Mouse (Mus musculus): Measurements from ENCODE around the gene Slc4a8.

The Slc4a8 gene

GRCm38 (mm10) chr15:100761419-100762185 lies at the start of gene Slc4a8:
Gene Slc4a8, plus strand, starts transcription at chr15:100761747.
- DNase-seq = peak; percentile 96

DNA sequence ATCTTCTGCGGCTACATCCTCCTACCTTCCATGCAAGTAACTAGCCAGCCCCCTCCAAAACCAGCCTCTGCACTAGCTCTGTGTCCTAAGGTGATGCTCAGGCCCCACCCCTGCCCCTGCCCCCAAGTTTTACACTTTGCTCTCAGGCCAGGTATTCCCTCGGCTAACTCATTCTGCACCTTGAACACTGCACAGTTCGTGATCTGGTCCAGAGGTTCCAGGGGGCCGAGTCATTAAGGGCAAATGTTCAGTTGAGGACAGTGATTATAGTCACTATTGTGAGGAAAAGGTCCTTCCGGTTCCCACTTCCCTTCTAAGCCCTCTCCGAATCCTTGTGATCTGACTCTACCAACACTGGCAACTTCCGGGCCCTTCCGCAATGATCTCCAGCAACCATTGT lies 47.1 kb upstream of the Slc4a8 start:
- DNase-seq = no peak

DNA sequence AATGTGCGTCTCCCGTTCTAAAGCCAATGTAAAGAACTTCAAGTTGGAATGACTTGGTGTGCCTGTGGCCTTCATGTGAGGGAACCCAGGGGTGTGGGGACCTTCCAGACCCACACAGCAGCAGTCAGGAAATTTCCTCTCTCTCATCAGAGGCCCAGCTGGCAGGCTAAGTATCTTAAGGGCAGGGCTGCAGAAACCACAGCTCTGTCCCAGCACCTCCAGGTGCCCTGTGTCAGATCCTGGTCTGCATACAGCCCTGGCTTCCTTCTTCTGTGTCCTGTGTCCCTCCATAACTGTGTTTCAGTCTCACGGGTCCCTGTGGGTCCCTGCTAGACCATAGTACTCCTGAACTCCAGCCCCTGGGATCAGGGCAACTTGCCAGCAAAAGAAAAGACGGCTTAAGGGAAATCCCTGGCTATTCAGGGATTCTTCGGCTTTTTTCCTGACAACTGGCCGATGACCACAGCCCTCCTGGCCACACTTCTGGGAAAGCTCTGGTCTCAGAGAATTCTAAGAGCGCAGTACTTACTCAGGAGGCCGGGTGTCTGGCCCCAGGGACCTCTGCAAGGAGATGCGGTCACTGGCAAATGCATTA lies 46.1 kb upstream of the Slc4a8 start:
- no peak for DNase-seq

- no peak for DNase-seq
Observed at GRCm38 (mm10) chr15:100717933-100718332, 43.6 kb upstream of the Slc4a8 start.

DNA sequence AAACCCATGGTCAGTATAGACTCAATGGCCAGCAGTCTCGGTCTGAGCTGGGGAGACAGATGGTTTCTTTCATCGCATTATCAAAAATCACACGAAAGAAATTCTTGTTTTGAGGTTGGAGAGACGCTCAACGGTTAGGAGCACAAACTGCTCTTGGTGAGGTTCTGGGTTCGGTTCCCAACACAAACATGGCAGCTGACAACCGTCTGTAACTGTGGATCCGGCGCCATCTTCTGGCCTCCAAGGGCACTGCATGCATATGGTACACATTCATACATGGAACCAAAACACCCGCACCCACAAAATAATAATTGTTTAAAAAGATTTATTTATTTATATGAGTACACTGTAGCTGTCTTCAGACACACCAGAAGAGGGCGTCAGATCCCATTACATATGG lies 43.0 kb upstream of the Slc4a8 start:
- no peak for DNase-seq

GRCm38 (mm10) chr15:100719217-100719616 lies 42.3 kb upstream of the Slc4a8 start:
- DNase-seq = no peak

- DNase-seq = no peak
Observed at GRCm38 (mm10) chr15:100720066-100720465, 41.5 kb upstream of the Slc4a8 start.

- DNase-seq = no peak
Observed at GRCm38 (mm10) chr15:100721445-100721844, 40.1 kb upstream of the Slc4a8 start.

DNA sequence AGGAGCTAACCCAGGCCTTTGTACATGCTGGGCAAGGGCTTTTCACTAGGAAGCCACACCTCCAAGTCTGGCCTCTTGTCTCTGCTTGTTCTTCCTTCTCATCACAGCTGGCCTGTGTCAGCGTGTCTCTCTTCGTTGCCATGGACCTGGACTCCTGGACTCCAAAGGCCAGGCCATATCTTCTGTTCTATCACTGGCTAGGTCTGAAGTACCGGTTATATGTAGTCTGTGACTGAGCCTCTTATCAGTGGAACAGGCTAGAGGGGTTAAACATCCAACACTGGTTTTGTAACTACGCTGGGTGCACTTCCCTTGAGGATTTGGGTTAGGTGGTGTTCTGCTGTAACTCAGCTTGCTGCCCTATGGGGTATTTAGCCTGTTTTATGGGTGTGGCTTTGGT lies 39.5 kb upstream of the Slc4a8 start:
- DNase-seq = no peak

DNA sequence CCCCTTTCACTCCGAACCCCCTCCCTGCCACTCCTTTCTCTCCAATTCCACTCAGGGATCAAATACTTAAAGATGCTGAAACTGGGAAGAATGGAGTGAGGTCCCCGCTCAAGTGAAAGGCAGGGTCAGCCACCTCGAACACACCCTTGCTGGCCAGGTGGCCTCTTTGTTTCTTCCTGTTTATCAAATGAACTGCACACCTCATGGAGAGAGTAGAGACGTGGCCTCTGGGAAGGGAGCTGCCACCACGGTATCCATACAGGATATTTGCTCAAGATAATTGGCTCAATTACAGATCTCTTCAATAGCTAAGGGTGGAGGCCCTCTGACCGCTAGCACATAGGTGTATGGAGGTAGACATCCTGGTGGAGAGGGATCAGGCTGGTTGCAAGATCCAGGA lies 39.0 kb upstream of the Slc4a8 start:
- no peak for DNase-seq

DNA sequence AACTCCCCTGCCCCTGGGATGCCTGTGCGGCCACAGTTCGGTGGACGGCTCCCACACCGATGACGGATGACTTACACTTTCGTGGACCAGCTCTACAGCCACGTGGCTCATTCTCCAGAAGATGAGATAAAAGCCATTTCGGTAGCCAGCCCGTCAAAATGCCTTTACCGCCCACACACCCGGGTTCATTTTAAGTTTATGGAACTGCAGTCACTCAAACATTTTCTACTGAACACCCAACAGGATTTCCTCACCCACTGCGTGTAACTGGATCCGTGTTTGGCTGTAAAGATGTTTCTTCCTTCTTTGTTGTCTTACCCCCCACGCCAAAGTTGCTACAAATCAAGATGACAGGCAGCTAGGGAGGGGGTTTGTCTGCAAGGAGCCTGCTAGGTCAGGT lies 38.0 kb upstream of the Slc4a8 start:
- DNase-seq = no peak

DNA sequence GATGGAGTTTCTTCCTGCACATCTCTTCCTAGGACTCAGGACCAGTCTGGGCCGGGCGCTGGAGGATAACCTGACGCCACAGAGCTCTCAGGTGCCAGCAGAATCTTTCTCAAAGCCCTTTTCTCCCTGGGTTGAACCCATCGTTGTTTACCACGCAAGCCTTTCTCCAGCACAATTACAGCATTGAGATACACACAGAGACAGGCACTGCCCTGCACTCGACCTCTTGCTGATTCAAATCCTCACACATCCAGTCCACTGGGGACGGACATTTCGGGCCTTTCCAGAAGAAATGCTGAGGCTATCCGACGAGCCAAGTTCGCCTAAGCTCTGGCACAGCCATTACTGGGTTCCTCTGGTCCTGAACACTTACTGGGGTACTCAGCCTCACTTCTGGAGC lies 34.8 kb upstream of the Slc4a8 start:
- DNase-seq = no peak

DNA sequence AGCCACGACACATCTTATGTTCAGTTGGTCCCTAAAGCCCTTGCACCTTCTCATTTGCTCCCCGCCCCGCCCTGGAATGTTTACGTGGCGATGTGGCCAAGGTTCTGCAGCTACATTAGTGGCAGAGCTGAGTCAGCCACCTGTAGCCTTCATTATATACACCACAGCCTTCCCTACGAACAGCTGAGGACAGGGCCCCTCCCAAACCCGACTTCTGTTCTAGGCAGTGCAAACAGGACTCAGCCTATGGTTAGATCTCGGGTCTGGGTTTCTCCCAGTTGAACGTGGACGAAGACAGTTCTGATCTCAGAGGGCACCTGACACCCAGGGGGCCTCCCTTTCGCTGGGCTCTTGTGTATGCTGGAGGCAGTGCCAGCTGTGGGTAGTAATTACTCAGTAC lies 33.7 kb upstream of the Slc4a8 start:
- no peak for DNase-seq

GRCm38 (mm10) chr15:100728586-100728985 lies 33.0 kb upstream of the Slc4a8 start:
- no peak for DNase-seq

DNA sequence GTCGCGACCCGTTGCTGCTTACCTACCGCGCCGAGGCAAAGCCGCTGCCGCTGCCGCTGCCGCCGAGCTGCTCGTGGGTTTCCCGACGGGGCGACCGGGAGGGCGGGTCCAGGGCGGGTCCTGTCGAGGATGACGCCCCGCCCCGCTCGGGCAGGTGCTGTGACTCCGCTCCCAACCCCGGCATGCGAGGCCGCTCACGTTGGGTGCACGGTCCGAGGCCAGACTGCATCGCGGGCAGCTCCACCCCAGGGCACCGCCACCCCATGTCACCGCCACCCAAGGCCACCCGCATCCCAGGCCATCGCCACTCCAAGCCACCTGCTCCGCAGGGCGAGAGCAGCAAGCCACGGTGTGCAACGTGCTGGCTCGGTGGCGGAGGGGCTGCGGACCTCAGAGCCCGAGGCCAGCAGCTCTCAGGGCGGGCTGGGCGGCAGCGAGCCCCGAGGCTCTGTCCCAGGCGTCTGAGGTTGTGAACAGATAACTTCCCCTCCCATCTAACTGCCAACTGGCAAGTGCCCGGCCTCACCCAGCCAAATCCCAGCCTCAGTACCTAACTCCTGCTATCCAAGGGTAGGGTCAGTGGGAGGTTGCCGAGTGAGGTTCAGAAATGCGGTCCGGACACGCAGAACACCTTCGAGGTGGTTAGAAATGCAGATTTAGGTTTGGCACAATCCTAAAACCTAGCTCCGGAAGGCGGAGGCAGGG lies 32.1 kb upstream of the Slc4a8 start, which contains the start of gene Galnt6:
TSS of gene Galnt6 (minus strand) at position 96 of the 705 bp plus-strand sequence.
- no peak for DNase-seq

GRCm38 (mm10) chr15:100731081-100731480 lies 30.5 kb upstream of the Slc4a8 start:
- no peak for DNase-seq

DNA sequence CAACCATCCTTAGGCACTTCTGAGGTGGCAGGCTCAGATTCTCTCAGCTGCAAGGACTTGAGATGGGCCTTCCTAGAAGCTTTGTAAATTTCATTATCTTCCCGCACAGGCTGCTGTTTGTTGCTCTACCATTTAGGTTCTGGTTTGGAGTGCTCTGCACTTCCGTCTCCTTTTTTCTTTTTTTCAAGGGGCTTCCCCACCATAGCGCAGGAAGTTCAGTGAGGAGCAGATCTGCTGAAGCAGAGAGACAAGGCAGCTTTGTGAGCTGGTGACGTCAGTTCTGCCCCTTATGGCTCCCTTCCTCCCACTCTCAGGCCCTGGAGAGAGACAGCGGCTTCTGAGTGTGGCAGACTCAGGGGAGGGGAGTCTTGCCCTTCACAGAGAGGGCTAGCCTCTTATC lies 29.0 kb upstream of the Slc4a8 start:
- no peak for DNase-seq

GRCm38 (mm10) chr15:100735095-100735952 lies 26.2 kb upstream of the Slc4a8 start:
- DNase-seq = no peak

DNA sequence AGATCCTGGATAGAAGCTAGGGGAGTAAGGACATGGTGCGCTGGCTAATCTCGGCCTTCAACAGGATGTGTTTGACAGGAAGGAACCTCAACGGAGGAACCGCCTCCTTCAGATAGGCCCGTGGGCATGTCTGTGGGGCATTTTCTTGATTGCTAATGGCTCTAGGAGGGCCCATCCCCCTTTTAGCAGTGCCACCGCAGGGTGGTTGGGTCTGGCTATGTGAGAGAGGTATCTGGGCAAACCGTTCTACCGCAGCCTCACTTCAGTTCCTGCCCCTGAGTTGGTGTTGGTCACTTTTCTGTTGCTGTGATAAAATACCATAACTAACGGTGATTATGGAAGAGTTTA lies 25.6 kb upstream of the Slc4a8 start:
- no peak for DNase-seq

- no peak for DNase-seq
Observed at GRCm38 (mm10) chr15:100737667-100738066, 23.9 kb upstream of the Slc4a8 start.

DNA sequence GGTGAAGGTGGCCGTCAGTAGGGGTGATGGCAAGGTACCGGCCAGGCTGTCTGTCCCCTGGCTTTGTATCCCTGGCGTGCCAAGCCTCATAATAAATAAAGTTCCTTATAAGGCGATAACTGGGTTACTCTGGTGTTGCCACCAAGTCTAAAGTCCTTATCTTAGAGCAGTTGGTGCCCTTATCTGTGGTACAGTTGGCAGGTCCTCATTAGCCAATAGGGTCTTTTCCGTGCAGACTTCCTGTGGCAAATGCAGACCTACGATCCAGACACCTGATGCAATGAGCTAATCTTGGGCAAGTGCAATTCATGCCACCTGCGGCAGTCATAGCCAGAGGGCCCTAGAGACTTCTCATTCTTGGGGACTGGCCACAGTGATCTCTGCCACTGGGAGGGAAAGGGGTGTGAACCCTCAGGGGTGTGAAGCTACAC lies 23.2 kb upstream of the Slc4a8 start:
- DNase-seq = no peak

DNA sequence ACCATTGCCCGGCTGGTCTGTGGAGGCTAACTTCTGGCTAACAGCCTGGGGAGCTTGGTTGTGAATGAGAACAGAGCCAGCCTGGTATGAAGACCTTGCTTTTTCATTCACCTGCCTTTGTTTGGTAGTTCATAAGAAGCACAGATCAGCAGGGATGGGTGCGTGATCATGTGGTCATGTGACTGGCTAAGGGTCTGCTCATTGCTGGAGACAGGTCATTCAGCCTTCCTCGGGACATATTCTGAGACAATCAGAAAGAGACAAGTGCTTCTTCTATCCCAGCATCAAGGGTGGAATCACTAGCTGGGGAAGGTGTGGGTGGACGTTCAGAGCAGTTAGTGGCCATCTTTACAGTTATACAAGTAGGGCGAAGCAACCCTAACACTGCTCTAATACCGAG lies 22.1 kb upstream of the Slc4a8 start:
- no peak for DNase-seq

- no peak for DNase-seq
Observed at GRCm38 (mm10) chr15:100743238-100743637, 18.3 kb upstream of the Slc4a8 start.

Data from right cerebral cortex, postnatal 25 days (tissue).